Mouse (Mus musculus) thymus, postnatal 25 days (tissue): Measurements from ENCODE around the gene Fndc3c1.
"Not testable (repeated sequence)": the region's sequence is repeated elsewhere in the genome, so short reads cannot be mapped to it uniquely, and the experiment has no call there.

Source experiments
- DNase-seq: peaks from one replicate; pipeline ENCODE4 v3.0.0; 2022

Fndc3c1 gene

GRCm38 (mm10) chrX:106485101-106485651 lies at the start of gene Fndc3c1:
Gene Fndc3c1 (minus strand): TSS chrX:106485401.
- no peak for DNase-seq

- DNase-seq, result no peak
These were observed 1.2 kb upstream of the Fndc3c1 start for GRCm38 (mm10) chrX:106486451-106486850.

- no peak for DNase-seq
These were observed 470 bp upstream of the Fndc3c1 start for GRCm38 (mm10) chrX:106485671-106486070.

GRCm38 (mm10) chrX:106479891-106480290 lies 5.3 kb downstream of the Fndc3c1 start:
- not testable (repeated sequence) for DNase-seq

- DNase-seq, result no peak
These were observed 99.9 kb downstream of the Fndc3c1 start for GRCm38 (mm10) chrX:106385304-106385703.

GRCm38 (mm10) chrX:106380608-106381007 lies 104.6 kb downstream of the Fndc3c1 start:
- DNase-seq, result no peak
